Mouse (Mus musculus) hindbrain, embryonic 16.5 days (tissue): Measurements from ENCODE around the gene Epo. TPM values are rescaled to one million over a fixed set of nuclear protein-coding genes. Genes with fewer than 3 reads are reported as not detected.

Source experiments
- ATAC-seq: fragments of 200-750 bp; cut with Nextera tagmentation; 2 replicates; pipeline ENCODE4 v1.8.0; 2017; ENCODE audit warnings: moderate TSS enrichment, moderate library complexity
- H3K27ac ChIP-seq: fragments of 300-500 bp; sonication (generic); 2 replicates; pipeline ENCODE4 v1.5.1; 2014; ENCODE audit warnings: low read depth, mild to moderate bottlenecking, control low read depth, low read length, moderate library complexity
- H3K27me3 ChIP-seq: fragments of 300-500 bp; sonication (generic); replicated peaks from 2 replicates; pipeline ENCODE4 v1.6.1; 2014; ENCODE audit warnings: low read length; ENCODE audit not compliant: control insufficient read depth, insufficient read depth
- H3K36me3 ChIP-seq: fragments of 300-500 bp; sonication (generic); 2 replicates; pipeline ENCODE4 v1.6.1; 2014; ENCODE audit warnings: mild to moderate bottlenecking, low read length, moderate library complexity, mixed read lengths; ENCODE audit not compliant: control insufficient read depth, insufficient read depth
- H3K4me1 ChIP-seq: fragments of 300-500 bp; sonication (generic); 2 replicates; pipeline ENCODE4 v1.6.1; 2014; ENCODE audit warnings: low read depth, low read length; ENCODE audit not compliant: control insufficient read depth, insufficient read depth
- H3K4me2 ChIP-seq: fragments of 300-500 bp; sonication (generic); 2 replicates; pipeline ENCODE4 v1.6.1; 2014; ENCODE audit warnings: mild to moderate bottlenecking, low read length, control low read depth, moderate library complexity
- H3K4me3 ChIP-seq: fragments of 300-500 bp; sonication (generic); 2 replicates; pipeline ENCODE4 v1.5.1; 2014; ENCODE audit warnings: mild to moderate bottlenecking, low read length, control low read depth, moderate library complexity
- H3K9ac ChIP-seq: fragments of 300-500 bp; sonication (generic); 2 replicates; pipeline ENCODE4 v1.6.1; 2014; ENCODE audit warnings: low read depth, mild to moderate bottlenecking, control low read depth, low read length, moderate library complexity
- H3K9me3 ChIP-seq: fragments of 300-500 bp; sonication (generic); 2 replicates; pipeline ENCODE4 v1.6.1; 2014; ENCODE audit warnings: mild to moderate bottlenecking, low read length, moderate library complexity; ENCODE audit not compliant: control insufficient read depth
- WGBS: fragments of 180-500 bp; shearing (Covaris S2); extraction: QIAGEN DNeasy Blood & Tissue Kit; methylation state at CpG from one replicate; pipeline ENCODE4 v1.1.7; 2014; 5-methylcytosine and 5-hydroxymethylcytosine counted together
- polyA plus RNA-seq: library from polyadenylated mRNA; unstranded; fragments of >200 nt; fragmentation: Nextera tagmentation; extraction: Ambion mirVana; gene quantifications from 2 replicates; pipeline ENCODE4 v1.2.1, GENCODE M21; 2015

Gene Epo
- polyA plus RNA-seq, 1 experiment from 2014 or later = not detected

- H3K4me1 ChIP-seq = peaks cover 12% of the 10 kb centered on the region
- H3K9me3 ChIP-seq = no peaks in the 10 kb centered on the region
- H3K4me3 ChIP-seq = peak overlapping the region; percentile 68
- no peaks in the 10 kb centered on the region for H3K27me3 ChIP-seq
- H3K27ac ChIP-seq = peak overlapping the region; percentile 89
- peak overlapping the region; percentile 72 for H3K9ac ChIP-seq
- WGBS = 0% methylated on average over 28 of the region's 30 CpGs
- peak; percentile 89 for ATAC-seq
- H3K4me2 ChIP-seq = peak overlapping the region; percentile 65
- no peaks in the 10 kb centered on the region for H3K36me3 ChIP-seq
Measured at GRCm38 (mm10) chr5:137502667-137503110, 30.4 kb downstream of the Epo start.

- H3K36me3 ChIP-seq = no peaks in the 10 kb centered on the region
- ATAC-seq = peak; percentile 96
- no peaks in the 10 kb centered on the region for H3K27me3 ChIP-seq
- H3K4me1 ChIP-seq = peaks cover 12% of the 10 kb centered on the region
- peak within 1 kb of the TSS; percentile 84 for H3K9ac ChIP-seq
- no peaks in the 10 kb centered on the region for H3K9me3 ChIP-seq
- peak within 1 kb of the TSS; percentile 65 for H3K4me2 ChIP-seq
- H3K4me3 ChIP-seq = peak within 1 kb of the TSS; percentile 68
- 3% methylated on average over 63 of the region's 64 CpGs for WGBS
- H3K27ac ChIP-seq = peak within 1 kb of the TSS; percentile 98
Measured at GRCm38 (mm10) chr5:137501709-137502666, 31.1 kb downstream of the Epo start, which contains the start of gene Pop7. Pop7 (minus strand) TSS chr5:137502518.

GRCm38 (mm10) chr5:137500186-137500585, 32.9 kb downstream of the Epo start:
- Histone ChIP-seq H3K4me1 (peaks cover 12% of the 10 kb centered on the region), H3K27me3 (no peaks in the 10 kb centered on the region), H3K4me2 (no peak overlapping the region), H3K9me3 (no peaks in the 10 kb centered on the region), H3K9ac (no peak overlapping the region), H3K36me3 (no peaks in the 10 kb centered on the region), H3K27ac (no peak overlapping the region), H3K4me3 (no peak overlapping the region)
- 93% methylated on average over 7 of the region's 7 CpGs for WGBS
- ATAC-seq = no peak

- 70% methylated on average over 13 of the region's 13 CpGs for WGBS
- Histone ChIP-seq H3K36me3 (no peaks in the 10 kb centered on the region), H3K27ac (no peak overlapping the region), H3K9me3 (no peaks in the 10 kb centered on the region), H3K4me3 (no peak overlapping the region), H3K4me1 (no peaks in the 10 kb centered on the region), H3K27me3 (no peaks in the 10 kb centered on the region), H3K9ac (no peak overlapping the region), H3K4me2 (no peak overlapping the region)
- ATAC-seq = no peak
Measured at GRCm38 (mm10) chr5:137493831-137494230, 39.2 kb downstream of the Epo start.

- H3K4me3 ChIP-seq = no peak overlapping the region
- H3K9ac ChIP-seq = no peak overlapping the region
- 59% methylated on average over 4 of the region's 4 CpGs for WGBS
- H3K4me1 ChIP-seq = no peaks in the 10 kb centered on the region
- H3K27me3 ChIP-seq = 0 out of 2 replicates have a peak, but pooled peaks cover 1% of the 10 kb centered on the region
- no peak overlapping the region for H3K4me2 ChIP-seq
- no peaks in the 10 kb centered on the region for H3K36me3 ChIP-seq
- no peaks in the 10 kb centered on the region for H3K9me3 ChIP-seq
- ATAC-seq = no peak
- H3K27ac ChIP-seq = no peak overlapping the region
Measured at GRCm38 (mm10) chr5:137491559-137491958, 41.5 kb downstream of the Epo start.

- Histone ChIP-seq H3K9me3 (no peaks in the 10 kb centered on the region), H3K27ac (no peak overlapping the region), H3K36me3 (no peaks in the 10 kb centered on the region), H3K27me3 (peaks cover 15% of the 10 kb centered on the region), H3K4me1 (peaks cover 9% of the 10 kb centered on the region), H3K4me2 (no peak overlapping the region), H3K9ac (no peak overlapping the region), H3K4me3 (no peak overlapping the region)
- 89% methylated on average over 7 of the region's 7 CpGs for WGBS
- ATAC-seq = no peak
Measured at GRCm38 (mm10) chr5:137487616-137488015, 45.4 kb downstream of the Epo start.

GRCm38 (mm10) chr5:137485851-137486155, 47.2 kb downstream of the Epo start:
- Histone ChIP-seq H3K4me3 (peak overlapping the region; percentile 8), H3K27me3 (peaks cover 15% of the 10 kb centered on the region), H3K36me3 (no peaks in the 10 kb centered on the region), H3K9me3 (no peaks in the 10 kb centered on the region), H3K4me2 (peak overlapping the region; percentile 35), H3K27ac (no peak overlapping the region), H3K9ac (peak overlapping the region; percentile 5; the same call in 1 of the 2 replicates), H3K4me1 (peaks cover 9% of the 10 kb centered on the region)
- no peak for ATAC-seq
- WGBS = under 1% methylated on average over 17 of the region's 17 CpGs

GRCm38 (mm10) chr5:137485071-137485850, 47.8 kb downstream of the Epo start:
- Histone ChIP-seq H3K4me1 (peaks cover 9% of the 10 kb centered on the region), H3K27ac (no peak overlapping the region), H3K4me2 (peak overlapping the region; percentile 35), H3K27me3 (peaks cover 15% of the 10 kb centered on the region), H3K36me3 (no peaks in the 10 kb centered on the region), H3K9ac (peak overlapping the region; percentile 5), H3K9me3 (no peaks in the 10 kb centered on the region), H3K4me3 (peak overlapping the region; percentile 8; the same call in 1 of the 2 replicates)
- no peak for ATAC-seq
- WGBS = 4% methylated on average over 30 of the region's 30 CpGs

- H3K4me3 ChIP-seq = no peak overlapping the region
- no peak for ATAC-seq
- H3K4me2 ChIP-seq = no peak overlapping the region
- H3K36me3 ChIP-seq = no peaks in the 10 kb centered on the region
- WGBS = 14% methylated on average over 8 of the region's 8 CpGs
- peaks cover 15% of the 10 kb centered on the region for H3K27me3 ChIP-seq
- H3K4me1 ChIP-seq = peaks cover 9% of the 10 kb centered on the region
- H3K9ac ChIP-seq = no peak overlapping the region; the same call in 1 of the 2 replicates
- H3K27ac ChIP-seq = no peak overlapping the region
- H3K9me3 ChIP-seq = no peaks in the 10 kb centered on the region
Measured at GRCm38 (mm10) chr5:137481897-137482296, 51.1 kb downstream of the Epo start.
